ENCODE assay signal across 10 mouse cellular contexts in genomic region chr6:129233366-129233954, GRCm38 (mm10). TPM values are rescaled to one million over a fixed set of nuclear protein-coding genes. Genes with fewer than 3 reads are reported as not detected.
A peak's percentile ranks its signal among the peaks of the same experiment; 100 is the strongest.
DNase-seq lines count a peak whose midpoint lies in the region; ATAC-seq and TF ChIP-seq lines count a peak whose summit lies in the region.
"Had no signal": no experiment of that assay in that cellular context is flagged by ENCODE, and none has a peak within 500 bp of the region (broad histone marks: within the 10 kb centered on the region; RNA-seq: fewer than 3 reads in every experiment).

No protein-coding gene starts in this region.

- no peaks in the 10 kb centered on the region for H3K9me3 ChIP-seq in kidney, embryonic 16.5 days (ENCODE audit: low read length)
- H3K9me3 ChIP-seq in liver, embryonic 11.5 days (ENCODE audit: control insufficient read depth, low read length), result no peaks in the 10 kb centered on the region
- no peaks in the 10 kb centered on the region for H3K9me3 ChIP-seq in stomach, postnatal 0 days (ENCODE audit: control insufficient read depth, low read length)
- H3K9me3 ChIP-seq in midbrain, embryonic 14.5 days (ENCODE audit: control insufficient read depth, low read length), result no peaks in the 10 kb centered on the region
- H3K9me3 ChIP-seq: hindbrain, embryonic 12.5 days had no signal

- H3K36me3 ChIP-seq in kidney, embryonic 16.5 days (ENCODE audit: insufficient read depth, low read length), result no peaks in the 10 kb centered on the region
- no peaks in the 10 kb centered on the region for H3K36me3 ChIP-seq in liver, embryonic 11.5 days (ENCODE audit: control insufficient read depth, insufficient read depth, low read length)
- no peaks in the 10 kb centered on the region for H3K36me3 ChIP-seq in stomach, postnatal 0 days (ENCODE audit: control insufficient read depth, insufficient read depth, low read length)
- H3K36me3 ChIP-seq in midbrain, embryonic 14.5 days (ENCODE audit: control insufficient read depth, insufficient read depth, low read length), result no peaks in the 10 kb centered on the region
- H3K36me3 ChIP-seq: hindbrain, embryonic 12.5 days had no signal

- no peak overlapping the region for H3K9ac ChIP-seq in kidney, embryonic 16.5 days (replicated peaks; ENCODE audit: low read length)
- no peak overlapping the region for H3K9ac ChIP-seq in liver, embryonic 11.5 days (ENCODE audit: low read depth, low read length)
- no peak overlapping the region for H3K9ac ChIP-seq in stomach, postnatal 0 days (ENCODE audit: low read length)
- no peak overlapping the region for H3K9ac ChIP-seq in midbrain, embryonic 14.5 days (replicated peaks; ENCODE audit: low read length)
- H3K9ac ChIP-seq: hindbrain, embryonic 12.5 days had no signal

- no peak overlapping the region for H3K4me2 ChIP-seq in kidney, embryonic 16.5 days (replicated peaks; ENCODE audit: low read depth, low read length)
- H3K4me2 ChIP-seq in liver, embryonic 11.5 days, result peak overlapping the region; percentile 13; the same call in 1 of the 2 replicates
- no peak overlapping the region for H3K4me2 ChIP-seq in stomach, postnatal 0 days (replicated peaks; ENCODE audit: low read depth)
- H3K4me2 ChIP-seq in midbrain, embryonic 14.5 days (ENCODE audit: low read length), result no peak overlapping the region
- H3K4me2 ChIP-seq: hindbrain, embryonic 12.5 days had no signal

- no peak for TF ChIP-seq EP300 in stomach, postnatal 0 days (optimal IDR thresholded peaks at IDR 0.05)

- no peak for ATAC-seq in kidney, embryonic 16.5 days (ENCODE audit: low FRiP score, low TSS enrichment)
- ATAC-seq in liver, embryonic 11.5 days (replicated peaks; ENCODE audit: low FRiP score), result no peak
- ATAC-seq in stomach, postnatal 0 days (ENCODE audit: low FRiP score, low TSS enrichment), result no peak
- ATAC-seq in midbrain, embryonic 14.5 days (ENCODE audit: low FRiP score, low TSS enrichment), result no peak

- no peak for DNase-seq in kidney, adult 11 months
- peak; percentile 40 for DNase-seq in thymus, postnatal 4 days
- no peak for DNase-seq in thymus, adult 18-20 months
- no peak for DNase-seq in liver, embryonic 11.5 days (ENCODE audit: low spot score)
- no peak for DNase-seq in stomach, postnatal 0 days (ENCODE audit: low spot score)
- DNase-seq in midbrain, embryonic 14.5 days, result no peak
- no peak for DNase-seq in left cerebral cortex, adult 9 months (ENCODE audit: low spot score in 2 of 2)
- DNase-seq: cerebellum, adult 9-11 months had no signal

- 81% methylated on average over 6 of the region's 6 CpGs for WGBS in kidney, embryonic 16.5 days
- 75% methylated on average over 6 of the region's 6 CpGs for WGBS in liver, embryonic 11.5 days
- WGBS in stomach, postnatal 0 days, result 68% methylated on average over 6 of the region's 6 CpGs
- WGBS in midbrain, embryonic 14.5 days, result 91% methylated on average over 6 of the region's 6 CpGs

- no peak overlapping the region for H3K4me3 ChIP-seq in kidney, embryonic 16.5 days (ENCODE audit: low read length)
- H3K4me3 ChIP-seq in liver, embryonic 11.5 days (ENCODE audit: low read depth, low read length), result no peak overlapping the region
- no peak overlapping the region for H3K4me3 ChIP-seq in stomach, postnatal 0 days (ENCODE audit: low read depth, low read length)
- H3K4me3 ChIP-seq in midbrain, embryonic 14.5 days (replicated peaks; ENCODE audit: low read depth, low read length), result no peak overlapping the region
- H3K4me3 ChIP-seq: hindbrain, embryonic 12.5 days had no signal

- H3K27ac ChIP-seq in kidney, embryonic 16.5 days (ENCODE audit: low read length), result peak overlapping the region; percentile 75
- H3K27ac ChIP-seq in liver, embryonic 11.5 days (ENCODE audit: low read depth, low read length), result peak overlapping the region; percentile 68; the same call in 1 of the 2 replicates
- peak overlapping the region; percentile 65 for H3K27ac ChIP-seq in stomach, postnatal 0 days (replicated peaks)
- H3K27ac ChIP-seq in midbrain, embryonic 14.5 days (replicated peaks; ENCODE audit: low read depth, low read length), result no peak overlapping the region
- H3K27ac ChIP-seq: hindbrain, embryonic 12.5 days had no signal

- H3K27me3 ChIP-seq in kidney, embryonic 16.5 days (ENCODE audit: insufficient read depth, low read length), result no peaks in the 10 kb centered on the region
- H3K27me3 ChIP-seq in liver, embryonic 11.5 days (replicated peaks; ENCODE audit: control insufficient read depth, insufficient read depth, low read length), result no peaks in the 10 kb centered on the region
- no peaks in the 10 kb centered on the region for H3K27me3 ChIP-seq in stomach, postnatal 0 days (ENCODE audit: control insufficient read depth, insufficient read depth, low read length)
- H3K27me3 ChIP-seq in midbrain, embryonic 14.5 days (ENCODE audit: control insufficient read depth, insufficient read depth, low read length), result no peaks in the 10 kb centered on the region
- H3K27me3 ChIP-seq: hindbrain, embryonic 12.5 days had no signal

- H3K4me1 ChIP-seq in kidney, embryonic 16.5 days (ENCODE audit: insufficient read depth, low read length), result peaks cover 24% of the 10 kb centered on the region
- H3K4me1 ChIP-seq in liver, embryonic 11.5 days (replicated peaks; ENCODE audit: control insufficient read depth, insufficient read depth, low read length), result peaks cover 50% of the 10 kb centered on the region
- peaks cover 15% of the 10 kb centered on the region for H3K4me1 ChIP-seq in stomach, postnatal 0 days (replicated peaks; ENCODE audit: control insufficient read depth, insufficient read depth)
- 0 out of 2 replicates have a peak, but pooled peaks cover 6% of the 10 kb centered on the region for H3K4me1 ChIP-seq in midbrain, embryonic 14.5 days (ENCODE audit: control insufficient read depth, insufficient read depth, low read length)

- TF ChIP-seq CTCF in stomach, postnatal 0 days (IDR thresholded peaks at IDR 0.05; ENCODE audit: low read depth), result no peak

RNA-seq across cellular contexts. Expression of gene Cd69, which starts 41.8 kb away (rescaled TPM):
- 0.13 TPM in 1 of 2 replicates, not detected in the other for polyA plus RNA-seq in kidney, embryonic 16.5 days (2015; fragmentation: Nextera tagmentation; extraction: Ambion mirVana)
- 0.96 and 1.1 TPM in 2 replicates for polyA plus RNA-seq in liver, embryonic 11.5 days (2014; fragmentation: Nextera tagmentation; extraction: Ambion mirVana)
- 0.15 and 0.18 TPM in 2 replicates for polyA plus RNA-seq in stomach, postnatal 0 days (2015; fragmentation: Nextera tagmentation; extraction: Ambion mirVana)
- 0.21 TPM in 1 of 2 replicates, not detected in the other for polyA plus RNA-seq in midbrain, embryonic 14.5 days (2014; fragmentation: Nextera tagmentation; extraction: Ambion mirVana)
- polyA plus RNA-seq: hindbrain, embryonic 12.5 days had no signal

RNA-seq across cellular contexts. Expression of gene Clec2d, which starts 53.0 kb away (rescaled TPM):
- 0.90 and 0.91 TPM in 2 replicates for polyA plus RNA-seq in kidney, embryonic 16.5 days (2015; fragmentation: Nextera tagmentation; extraction: Ambion mirVana)
- polyA plus RNA-seq in liver, embryonic 11.5 days (2014; fragmentation: Nextera tagmentation; extraction: Ambion mirVana), result not detected in 2 replicates
- polyA plus RNA-seq in stomach, postnatal 0 days (2015; fragmentation: Nextera tagmentation; extraction: Ambion mirVana), result 0.42 and 0.87 TPM in 2 replicates
- 0.17 TPM in 1 of 2 replicates, not detected in the other for polyA plus RNA-seq in midbrain, embryonic 14.5 days (2014; fragmentation: Nextera tagmentation; extraction: Ambion mirVana)
- polyA plus RNA-seq: hindbrain, embryonic 12.5 days had no signal
